Mouse (Mus musculus): ENCODE measurements at regions not wholly inside any gene's neighbourhood (a gene's known extent, or its start where the extent isn't known, plus 50 kb on each side); places are given as distances from the start of the nearest gene placed in this dataset.

DNA sequence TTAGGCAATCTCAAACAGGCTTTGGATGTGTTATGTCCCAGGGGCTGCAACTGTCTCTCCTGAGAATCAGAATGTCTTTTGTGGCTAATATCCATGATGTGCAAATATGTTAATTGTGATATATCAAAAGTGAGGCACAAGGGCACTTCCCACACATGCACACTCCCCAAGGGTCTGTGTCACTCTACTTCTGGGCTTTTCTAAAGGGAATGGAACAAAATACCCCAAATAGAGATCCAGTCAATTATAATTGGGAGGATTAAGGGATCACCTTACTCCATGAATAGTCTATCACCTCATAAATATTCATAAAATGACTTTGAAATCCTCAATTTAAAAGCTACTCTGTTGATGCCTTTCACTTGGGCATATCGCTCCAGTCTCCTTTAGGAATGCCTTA, 317.6 kb upstream of the Nat3 start:
- TF ChIP-seq CTCF (conservative IDR thresholded peaks at IDR 0.05; ENCODE audit: low read length) = no peak
- TF ChIP-seq POU5F1 (IDR thresholded peaks at IDR 0.05; ENCODE audit: borderline replicate concordance, low read length) = no peak
